Mouse (Mus musculus): ENCODE results near the gene AC109138.7. TPM values are rescaled to one million over a fixed set of nuclear protein-coding genes. Genes with fewer than 3 reads are reported as not detected.

The AC109138.7 gene
- polyA plus RNA-seq, 1 experiment from 2014 or later = not detected

- peak within 1 kb of the TSS; percentile 84 for H3K27ac ChIP-seq (ENCODE audit: low read length)
- peak; percentile 91 for ATAC-seq
- peaks cover 14% of the 10 kb centered on the region for H3K36me3 ChIP-seq (ENCODE audit: control insufficient read depth, insufficient read depth)
- H3K4me1 ChIP-seq (replicated peaks; ENCODE audit: control insufficient read depth, insufficient read depth, low read length) = peaks cover 28% of the 10 kb centered on the region
- peak within 1 kb of the TSS; percentile 91 for H3K9ac ChIP-seq (replicated peaks; ENCODE audit: low read depth, low read length)
- WGBS = 7% methylated on average over 40 of the region's 47 CpGs
- peak within 1 kb of the TSS; percentile 67 for H3K4me3 ChIP-seq (replicated peaks; ENCODE audit: low read length)
- no peaks in the 10 kb centered on the region for H3K27me3 ChIP-seq (replicated peaks; ENCODE audit: control insufficient read depth, insufficient read depth, low read length)
- H3K4me2 ChIP-seq (ENCODE audit: low read length) = peak within 1 kb of the TSS; percentile 97
- H3K9me3 ChIP-seq (ENCODE audit: control insufficient read depth, low read length) = no peaks in the 10 kb centered on the region
These were observed 22.5 kb upstream of the AC109138.7 start, which contains the start of gene Ppp1ca for GRCm38 (mm10) chr19:4191528-4192250. Ppp1ca (plus strand) TSS chr19:4192065.

- peak overlapping the region; percentile 91 for H3K9ac ChIP-seq (replicated peaks; ENCODE audit: low read depth, low read length)
- under 1% methylated on average over 46 of the region's 52 CpGs for WGBS
- H3K27me3 ChIP-seq (replicated peaks; ENCODE audit: control insufficient read depth, insufficient read depth, low read length) = no peaks in the 10 kb centered on the region
- ATAC-seq = peak; percentile 58; the same call in 1 of the 2 replicates
- no peaks in the 10 kb centered on the region for H3K9me3 ChIP-seq (ENCODE audit: control insufficient read depth, low read length)
- H3K27ac ChIP-seq (ENCODE audit: low read length) = peak overlapping the region; percentile 84
- peaks cover 29% of the 10 kb centered on the region for H3K4me1 ChIP-seq (replicated peaks; ENCODE audit: control insufficient read depth, insufficient read depth, low read length)
- peaks cover 18% of the 10 kb centered on the region for H3K36me3 ChIP-seq (ENCODE audit: control insufficient read depth, insufficient read depth)
- H3K4me2 ChIP-seq (ENCODE audit: low read length) = peak overlapping the region; percentile 97
- peak overlapping the region; percentile 67 for H3K4me3 ChIP-seq (replicated peaks; ENCODE audit: low read length)
These were observed 21.7 kb upstream of the AC109138.7 start for GRCm38 (mm10) chr19:4192251-4192985.

GRCm38 (mm10) chr19:4193129-4193528 lies 21.0 kb upstream of the AC109138.7 start:
- no peaks in the 10 kb centered on the region for H3K27me3 ChIP-seq (replicated peaks; ENCODE audit: control insufficient read depth, insufficient read depth, low read length)

DNA sequence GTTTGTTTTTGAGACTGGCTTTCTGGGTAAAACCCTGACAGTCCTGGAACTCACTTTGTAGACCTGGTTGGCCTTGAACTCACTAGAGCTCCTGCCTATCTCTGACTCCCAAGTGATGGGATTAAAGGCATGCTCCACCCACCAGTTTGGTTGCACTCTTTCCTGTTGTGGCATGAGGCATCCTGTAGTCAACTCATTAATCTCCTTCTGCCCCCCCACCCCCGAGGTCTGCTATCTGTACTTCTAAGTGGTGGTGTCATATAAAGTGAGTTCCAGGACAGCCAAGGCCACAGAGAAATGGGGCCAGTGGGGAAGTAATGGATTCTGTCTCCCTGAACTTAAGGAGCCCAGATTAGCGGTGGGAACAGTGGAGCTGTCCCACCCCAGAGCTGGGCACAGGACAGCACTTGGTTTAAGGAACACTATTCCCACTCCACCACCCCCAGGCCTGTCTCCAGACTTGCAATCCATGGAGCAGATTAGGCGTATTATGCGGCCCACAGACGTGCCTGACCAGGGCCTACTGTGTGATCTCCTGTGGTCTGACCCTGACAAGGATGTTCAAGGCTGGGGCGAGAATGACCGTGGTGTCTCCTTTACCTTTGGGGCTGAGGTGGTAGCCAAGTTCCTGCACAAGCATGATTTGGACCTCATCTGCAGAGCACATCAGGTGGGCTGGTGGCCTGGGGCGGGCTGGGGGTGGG lies 20.0 kb upstream of the AC109138.7 start:
- 93% methylated on average over 8 of the region's 8 CpGs for WGBS
- H3K9me3 ChIP-seq (ENCODE audit: control insufficient read depth, low read length) = no peaks in the 10 kb centered on the region
- H3K27me3 ChIP-seq (replicated peaks; ENCODE audit: control insufficient read depth, insufficient read depth, low read length) = no peaks in the 10 kb centered on the region
- H3K27ac ChIP-seq (ENCODE audit: low read length) = no peak overlapping the region
- H3K4me3 ChIP-seq (replicated peaks; ENCODE audit: low read length) = no peak overlapping the region
- H3K4me1 ChIP-seq (replicated peaks; ENCODE audit: control insufficient read depth, insufficient read depth, low read length) = peaks cover 29% of the 10 kb centered on the region
- no peak overlapping the region for H3K9ac ChIP-seq (replicated peaks; ENCODE audit: low read depth, low read length)
- H3K36me3 ChIP-seq (ENCODE audit: control insufficient read depth, insufficient read depth) = peaks cover 18% of the 10 kb centered on the region
- no peak for ATAC-seq
- no peak overlapping the region for H3K4me2 ChIP-seq (ENCODE audit: low read length)

More at GRCm38 (mm10) chr19:4193129-4193528, 21.0 kb upstream of the AC109138.7 start:
- Histone ChIP-seq H3K4me2 (ENCODE audit: low read length) (peak overlapping the region; percentile 97), H3K36me3 (ENCODE audit: control insufficient read depth, insufficient read depth) (peaks cover 18% of the 10 kb centered on the region), H3K9ac (replicated peaks; ENCODE audit: low read depth, low read length) (peak overlapping the region; percentile 91), H3K4me1 (replicated peaks; ENCODE audit: control insufficient read depth, insufficient read depth, low read length) (peaks cover 29% of the 10 kb centered on the region), H3K4me3 (replicated peaks; ENCODE audit: low read length) (peak overlapping the region; percentile 67), H3K9me3 (ENCODE audit: control insufficient read depth, low read length) (no peaks in the 10 kb centered on the region), H3K27ac (ENCODE audit: low read length) (no peak overlapping the region)
- no peak for ATAC-seq
- 54% methylated on average over 6 of the region's 6 CpGs for WGBS

- no peaks in the 10 kb centered on the region for H3K9me3 ChIP-seq (ENCODE audit: control insufficient read depth, low read length)
- H3K27ac ChIP-seq (ENCODE audit: low read length) = no peak overlapping the region
- no peak for ATAC-seq
- no peak overlapping the region for H3K9ac ChIP-seq (replicated peaks; ENCODE audit: low read depth, low read length)
- H3K27me3 ChIP-seq (replicated peaks; ENCODE audit: control insufficient read depth, insufficient read depth, low read length) = no peaks in the 10 kb centered on the region
- no peak overlapping the region for H3K4me2 ChIP-seq (ENCODE audit: low read length)
- H3K36me3 ChIP-seq (ENCODE audit: control insufficient read depth, insufficient read depth) = peaks cover 18% of the 10 kb centered on the region
- 73% methylated on average over 12 of the region's 12 CpGs for WGBS
- peaks cover 29% of the 10 kb centered on the region for H3K4me1 ChIP-seq (replicated peaks; ENCODE audit: control insufficient read depth, insufficient read depth, low read length)
- no peak overlapping the region for H3K4me3 ChIP-seq (replicated peaks; ENCODE audit: low read length)
These were observed 19.1 kb upstream of the AC109138.7 start for GRCm38 (mm10) chr19:4194776-4195650.

DNA sequence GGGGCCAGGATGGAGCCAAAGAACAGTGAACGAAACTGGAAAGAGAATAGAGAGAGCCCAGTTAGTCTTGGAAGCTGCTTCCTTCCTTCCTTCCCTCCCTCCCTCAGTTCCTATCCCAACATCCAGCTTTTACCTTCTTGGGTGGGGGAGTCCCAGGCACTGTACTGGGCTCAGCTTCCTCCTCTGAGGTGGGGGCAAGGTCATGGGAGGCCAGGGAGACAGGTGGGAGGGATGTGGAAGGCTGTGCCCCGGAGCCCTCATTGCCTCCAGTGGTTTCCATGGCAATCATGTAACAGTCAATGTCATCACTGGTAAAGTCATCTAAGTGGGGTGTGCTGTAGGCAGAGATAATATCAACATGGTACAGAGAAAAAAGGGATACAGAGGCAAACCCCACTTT lies 18.1 kb upstream of the AC109138.7 start:
- Histone ChIP-seq H3K4me1 (replicated peaks; ENCODE audit: control insufficient read depth, insufficient read depth, low read length) (peaks cover 40% of the 10 kb centered on the region), H3K9ac (replicated peaks; ENCODE audit: low read depth, low read length) (no peak overlapping the region), H3K9me3 (ENCODE audit: control insufficient read depth, low read length) (no peaks in the 10 kb centered on the region), H3K4me3 (replicated peaks; ENCODE audit: low read length) (no peak overlapping the region), H3K36me3 (ENCODE audit: control insufficient read depth, insufficient read depth) (peaks cover 18% of the 10 kb centered on the region), H3K27me3 (replicated peaks; ENCODE audit: control insufficient read depth, insufficient read depth, low read length) (no peaks in the 10 kb centered on the region), H3K4me2 (ENCODE audit: low read length) (no peak overlapping the region), H3K27ac (ENCODE audit: low read length) (no peak overlapping the region)
- no peak for ATAC-seq
- 79% methylated on average over 2 of the region's 2 CpGs for WGBS

- 60% methylated on average over 5 of the region's 5 CpGs for WGBS
- Histone ChIP-seq H3K4me2 (ENCODE audit: low read length) (no peak overlapping the region), H3K4me3 (replicated peaks; ENCODE audit: low read length) (no peak overlapping the region), H3K9ac (replicated peaks; ENCODE audit: low read depth, low read length) (no peak overlapping the region), H3K9me3 (ENCODE audit: control insufficient read depth, low read length) (no peaks in the 10 kb centered on the region), H3K27me3 (replicated peaks; ENCODE audit: control insufficient read depth, insufficient read depth, low read length) (no peaks in the 10 kb centered on the region), H3K36me3 (ENCODE audit: control insufficient read depth, insufficient read depth) (peaks cover 18% of the 10 kb centered on the region), H3K4me1 (replicated peaks; ENCODE audit: control insufficient read depth, insufficient read depth, low read length) (peaks cover 39% of the 10 kb centered on the region), H3K27ac (ENCODE audit: low read length) (no peak overlapping the region)
- no peak for ATAC-seq
These were observed 17.6 kb upstream of the AC109138.7 start for GRCm38 (mm10) chr19:4196548-4196947.

DNA sequence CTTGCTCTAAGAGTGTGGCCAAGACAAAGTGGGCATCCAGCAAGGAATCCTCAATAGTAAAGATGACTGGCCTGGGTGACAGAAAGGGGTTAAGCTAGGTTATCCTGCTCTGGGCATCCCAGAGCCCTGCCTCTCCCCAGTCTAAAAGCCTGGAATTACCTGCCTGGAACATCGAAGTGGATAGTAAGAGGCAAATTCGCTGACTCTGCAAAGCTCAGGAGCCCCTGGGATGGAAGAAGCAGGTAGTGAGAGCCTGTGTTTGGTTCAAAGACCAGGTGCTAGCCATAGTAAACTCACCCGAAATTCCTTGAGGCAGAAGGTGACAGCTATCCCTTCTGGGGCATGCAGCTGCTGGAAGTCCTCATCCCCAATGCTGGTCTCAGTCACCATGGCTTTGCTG lies 17.0 kb upstream of the AC109138.7 start:
- 68% methylated on average over 3 of the region's 3 CpGs for WGBS
- ATAC-seq = no peak
- no peak overlapping the region for H3K4me3 ChIP-seq (replicated peaks; ENCODE audit: low read length)
- no peak overlapping the region for H3K27ac ChIP-seq (ENCODE audit: low read length)
- no peaks in the 10 kb centered on the region for H3K9me3 ChIP-seq (ENCODE audit: control insufficient read depth, low read length)
- no peak overlapping the region for H3K4me2 ChIP-seq (ENCODE audit: low read length)
- peaks cover 18% of the 10 kb centered on the region for H3K36me3 ChIP-seq (ENCODE audit: control insufficient read depth, insufficient read depth)
- peaks cover 44% of the 10 kb centered on the region for H3K4me1 ChIP-seq (replicated peaks; ENCODE audit: control insufficient read depth, insufficient read depth, low read length)
- no peak overlapping the region for H3K9ac ChIP-seq (replicated peaks; ENCODE audit: low read depth, low read length)
- no peaks in the 10 kb centered on the region for H3K27me3 ChIP-seq (replicated peaks; ENCODE audit: control insufficient read depth, insufficient read depth, low read length)
